Mouse (Mus musculus) neural tube, embryonic 12.5 days (tissue): ENCODE data around the gene Mgat4b. TPM values are rescaled to one million over a fixed set of nuclear protein-coding genes. Genes with fewer than 3 reads are reported as not detected.

Source experiments
- ATAC-seq: fragments of 200-750 bp; cut with Nextera tagmentation; 2 replicates; pipeline ENCODE4 v1.8.0; 2017; ENCODE audit warnings: low read depth, mild to moderate bottlenecking, moderate TSS enrichment, moderate library complexity; ENCODE audit not compliant: low FRiP score
- H3K27ac ChIP-seq: fragments of 300-500 bp; sonication (generic); 2 replicates; pipeline ENCODE4 v1.5.1; 2016
- H3K27me3 ChIP-seq: fragments of 300-500 bp; sonication (generic); replicated peaks from 2 replicates; pipeline ENCODE4 v1.6.1; 2016; ENCODE audit warnings: mild to moderate bottlenecking
- H3K36me3 ChIP-seq: fragments of 300-500 bp; sonication (generic); 2 replicates; pipeline ENCODE4 v1.6.1; 2016; ENCODE audit warnings: mild to moderate bottlenecking
- H3K4me1 ChIP-seq: fragments of 300-500 bp; sonication (generic); 2 replicates; pipeline ENCODE4 v1.6.1; 2016
- H3K4me2 ChIP-seq: fragments of 300-500 bp; sonication (generic); replicated peaks from 2 replicates; pipeline ENCODE4 v1.6.1; 2016; ENCODE audit warnings: mild to moderate bottlenecking
- H3K4me3 ChIP-seq: fragments of 300-500 bp; sonication (generic); 2 replicates; pipeline ENCODE4 v1.5.1; 2016
- H3K9ac ChIP-seq: fragments of 300-500 bp; sonication (generic); 2 replicates; pipeline ENCODE4 v1.6.1; 2016; ENCODE audit warnings: mild to moderate bottlenecking
- H3K9me3 ChIP-seq: fragments of 300-500 bp; sonication (generic); 2 replicates; pipeline ENCODE4 v1.6.1; 2016; ENCODE audit warnings: mild to moderate bottlenecking
- WGBS: fragments of 180-500 bp; shearing (Covaris S2); methylation state at CpG from one replicate; pipeline ENCODE4 v1.1.7; 2016; 5-methylcytosine and 5-hydroxymethylcytosine counted together
- polyA plus RNA-seq: library from polyadenylated mRNA; unstranded; fragments of >200 nt; fragmentation: Nextera tagmentation; extraction: Ambion mirVana; gene quantifications from 2 replicates; pipeline ENCODE4 v1.2.1, GENCODE M21; 2016

The Mgat4b gene
- polyA plus RNA-seq, 1 experiment from 2014 or later = 57.1 TPM

DNA sequence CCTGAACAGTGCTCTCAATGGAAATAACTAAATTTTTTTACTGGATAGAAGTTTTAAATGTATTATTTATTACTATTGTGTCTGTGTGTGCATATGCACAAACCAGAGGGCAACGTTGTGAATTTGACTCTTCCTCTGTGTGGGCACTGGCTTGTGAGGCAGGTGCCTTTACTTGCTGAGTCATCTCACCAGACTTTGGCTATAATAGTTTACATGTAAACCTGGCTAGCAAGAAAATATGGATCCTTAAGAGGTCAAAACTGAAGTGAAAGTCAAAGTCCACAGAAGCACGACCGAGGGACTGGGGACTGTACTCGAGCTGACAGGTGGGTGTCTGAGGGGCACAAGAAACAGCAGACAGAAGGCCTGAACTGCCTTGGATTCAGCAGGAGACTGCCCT is 28.0 kb upstream of the Mgat4b start:
- no peak for ATAC-seq
- H3K4me3 ChIP-seq = no peak overlapping the region
- 92% methylated on average over 4 of the region's 4 CpGs for WGBS
- H3K27ac ChIP-seq = no peak overlapping the region
- H3K9ac ChIP-seq = no peak overlapping the region
- peaks cover 33% of the 10 kb centered on the region for H3K36me3 ChIP-seq
- H3K27me3 ChIP-seq = no peaks in the 10 kb centered on the region
- H3K4me2 ChIP-seq = no peak overlapping the region
- no peaks in the 10 kb centered on the region for H3K9me3 ChIP-seq
- no peaks in the 10 kb centered on the region for H3K4me1 ChIP-seq

DNA sequence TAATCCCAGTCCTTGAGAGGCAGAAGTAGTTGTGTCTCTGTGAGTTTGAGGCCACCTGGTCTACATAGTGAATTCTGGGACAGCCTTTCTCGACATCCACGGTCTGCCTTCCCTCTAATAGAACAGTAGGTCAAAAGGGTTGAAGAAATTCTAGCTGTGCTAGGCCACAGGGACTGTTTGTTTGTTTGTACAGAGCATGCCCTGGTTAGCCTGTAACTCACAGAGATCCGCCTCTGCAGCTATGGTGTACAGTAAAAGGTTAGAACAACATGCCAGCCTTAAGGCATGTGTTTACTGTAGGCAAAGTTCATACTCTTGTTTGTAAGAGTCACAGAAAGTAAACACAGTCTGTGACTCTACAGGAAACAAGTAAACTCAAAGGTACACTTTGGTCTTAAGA is 25.9 kb upstream of the Mgat4b start:
- no peak overlapping the region for H3K9ac ChIP-seq
- H3K27me3 ChIP-seq = no peaks in the 10 kb centered on the region
- H3K4me1 ChIP-seq = no peaks in the 10 kb centered on the region
- H3K9me3 ChIP-seq = no peaks in the 10 kb centered on the region
- peaks cover 24% of the 10 kb centered on the region for H3K36me3 ChIP-seq
- H3K4me3 ChIP-seq = no peak overlapping the region
- no peak for ATAC-seq
- H3K27ac ChIP-seq = no peak overlapping the region
- WGBS = 86% methylated on average over 3 of the region's 3 CpGs
- no peak overlapping the region for H3K4me2 ChIP-seq

DNA sequence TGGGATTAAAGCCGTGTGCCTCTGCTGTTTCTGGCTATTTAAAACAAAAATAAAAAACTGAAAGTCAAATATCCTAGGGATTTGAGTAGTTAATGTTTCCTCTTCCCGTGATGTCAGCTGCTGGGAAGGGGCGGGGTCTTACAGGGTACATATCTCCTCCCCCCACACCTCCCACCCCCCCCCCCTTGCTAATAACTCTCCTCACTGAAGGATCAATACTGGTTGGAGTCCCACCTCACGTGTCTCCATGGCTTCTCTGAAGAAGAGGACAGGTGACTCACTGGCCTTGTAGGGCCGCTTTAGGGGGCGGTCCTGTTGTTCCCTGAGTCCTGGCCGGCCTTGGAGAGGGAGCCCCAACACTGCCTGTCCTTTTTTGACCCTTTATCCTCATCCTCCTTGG is 22.0 kb upstream of the Mgat4b start:
- H3K9ac ChIP-seq = no peak overlapping the region
- no peaks in the 10 kb centered on the region for H3K27me3 ChIP-seq
- H3K27ac ChIP-seq = no peak overlapping the region
- no peak overlapping the region for H3K4me3 ChIP-seq
- no peak overlapping the region for H3K4me2 ChIP-seq
- no peaks in the 10 kb centered on the region for H3K9me3 ChIP-seq
- peaks cover 4% of the 10 kb centered on the region for H3K36me3 ChIP-seq
- WGBS = 85% methylated on average over 7 of the region's 7 CpGs
- no peak for ATAC-seq
- no peaks in the 10 kb centered on the region for H3K4me1 ChIP-seq

DNA sequence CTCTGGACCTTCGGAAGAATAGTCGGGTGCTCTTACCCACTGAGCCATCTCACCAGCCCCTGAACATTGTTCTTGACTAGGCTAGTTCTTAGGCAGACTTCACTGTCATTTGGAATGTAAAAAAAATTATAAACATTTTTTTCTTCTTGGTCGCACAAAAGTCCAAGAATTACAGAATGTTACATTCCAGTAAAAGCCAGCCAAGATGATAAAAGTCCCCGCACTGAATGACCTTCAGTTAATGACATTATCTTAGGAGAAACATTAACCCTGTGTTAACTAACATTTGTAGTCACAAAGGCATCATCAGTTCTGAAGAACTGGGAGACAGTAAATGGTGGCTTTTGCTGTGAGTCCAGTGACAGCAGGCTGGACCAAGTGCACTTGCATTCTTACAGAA is 20.3 kb upstream of the Mgat4b start:
- ATAC-seq = no peak
- Histone ChIP-seq H3K4me3 (no peak overlapping the region), H3K27me3 (no peaks in the 10 kb centered on the region), H3K9me3 (no peaks in the 10 kb centered on the region), H3K36me3 (no peaks in the 10 kb centered on the region; the same call in none of the 2 replicates), H3K27ac (no peak overlapping the region), H3K4me1 (no peaks in the 10 kb centered on the region), H3K9ac (no peak overlapping the region), H3K4me2 (no peak overlapping the region)
- 89% methylated on average over 4 of the region's 4 CpGs for WGBS

DNA sequence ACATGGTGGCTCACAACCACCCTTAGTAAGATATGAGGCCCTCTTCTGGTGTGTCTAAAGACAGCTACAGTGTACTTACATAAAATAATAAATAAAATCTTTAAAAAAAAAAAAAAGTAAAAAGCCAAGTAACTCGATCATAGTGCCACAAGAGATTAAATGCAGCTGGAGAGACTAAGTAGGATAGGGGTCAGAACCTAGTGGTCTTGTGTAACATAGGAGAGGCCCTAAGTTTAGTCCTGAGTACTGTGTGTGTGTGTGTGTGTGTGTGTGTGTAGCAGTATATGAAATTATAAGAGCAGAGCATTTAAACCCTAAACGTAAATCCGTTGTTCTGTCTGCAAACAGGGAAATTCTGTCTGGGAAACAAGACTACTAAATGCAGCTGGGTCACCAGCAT is 18.4 kb upstream of the Mgat4b start:
- no peaks in the 10 kb centered on the region for H3K27me3 ChIP-seq
- no peak overlapping the region for H3K9ac ChIP-seq
- 93% methylated on average over 3 of the region's 3 CpGs for WGBS
- H3K36me3 ChIP-seq = peaks cover 7% of the 10 kb centered on the region
- no peaks in the 10 kb centered on the region for H3K9me3 ChIP-seq
- H3K27ac ChIP-seq = no peak overlapping the region
- ATAC-seq = no peak
- no peaks in the 10 kb centered on the region for H3K4me1 ChIP-seq
- no peak overlapping the region for H3K4me2 ChIP-seq
- no peak overlapping the region for H3K4me3 ChIP-seq

DNA sequence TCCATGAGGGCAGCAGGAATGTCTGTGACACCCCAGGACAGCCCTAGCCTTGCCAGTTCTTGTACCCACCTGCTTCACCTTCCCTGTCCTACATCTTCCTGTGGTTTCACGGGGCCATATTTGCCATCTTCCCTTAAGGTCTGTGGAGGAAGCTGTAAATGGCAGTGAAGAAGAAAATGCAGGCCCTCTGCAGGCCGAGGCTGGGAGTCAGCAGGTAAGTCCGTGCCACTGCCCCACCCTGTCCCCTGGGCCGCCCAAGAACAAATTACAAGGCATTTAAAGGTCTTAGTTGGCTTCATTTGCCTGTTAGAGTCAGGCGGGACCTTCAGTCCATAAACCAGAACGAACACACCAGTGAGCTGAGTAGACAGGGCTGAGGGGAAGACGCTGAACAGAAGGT is 16.6 kb upstream of the Mgat4b start:
- no peak overlapping the region for H3K9ac ChIP-seq

DNA sequence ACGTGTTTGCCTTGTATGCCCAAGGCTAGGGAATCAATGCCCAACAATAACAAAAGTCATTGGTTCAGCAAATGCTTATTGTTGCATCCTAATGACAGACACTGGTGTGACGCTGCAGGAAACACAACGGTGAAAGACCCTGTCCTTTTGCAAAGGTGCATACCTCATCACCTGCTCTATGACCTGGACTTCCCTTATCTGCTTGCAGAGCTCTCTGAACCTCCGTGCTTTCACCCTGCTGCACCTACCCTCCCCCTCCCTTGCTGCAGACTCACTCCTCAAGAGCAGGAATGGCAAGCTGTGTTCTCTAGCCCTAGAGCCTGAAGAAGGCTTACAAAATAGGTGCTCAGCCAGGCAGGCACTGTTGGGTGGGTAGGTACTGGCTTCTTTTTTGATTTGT is 15.9 kb upstream of the Mgat4b start:
- H3K4me1 ChIP-seq = no peaks in the 10 kb centered on the region
- H3K9me3 ChIP-seq = no peaks in the 10 kb centered on the region

More for the DNA sequence above, 16.6 kb upstream of the Mgat4b start:
- H3K27me3 ChIP-seq = no peaks in the 10 kb centered on the region
- no peak overlapping the region for H3K4me3 ChIP-seq
- H3K9me3 ChIP-seq = no peaks in the 10 kb centered on the region
- H3K4me1 ChIP-seq = no peaks in the 10 kb centered on the region
- 74% methylated on average over 7 of the region's 7 CpGs for WGBS
- H3K4me2 ChIP-seq = no peak overlapping the region
- no peak overlapping the region for H3K27ac ChIP-seq
- H3K36me3 ChIP-seq = peaks cover 21% of the 10 kb centered on the region
- ATAC-seq = no peak

DNA sequence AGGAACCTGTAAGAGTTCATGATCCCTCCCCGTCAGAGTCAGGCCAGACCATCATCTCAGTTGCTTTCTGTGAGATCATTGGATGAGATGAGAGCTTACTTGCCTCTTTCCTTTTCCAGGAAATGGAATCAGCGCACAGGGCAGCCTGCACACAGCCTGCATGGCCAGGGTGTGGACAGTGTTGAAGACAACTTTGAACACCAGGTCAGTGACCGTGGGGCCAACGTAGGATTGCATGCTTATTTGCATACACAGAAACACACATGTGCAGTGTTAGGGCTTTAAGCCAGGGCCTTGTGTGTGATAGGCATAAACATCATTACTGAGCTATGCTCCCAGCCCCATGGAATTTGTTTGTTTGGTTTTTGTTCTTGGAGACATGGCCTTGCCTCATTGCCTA is 13.2 kb upstream of the Mgat4b start:
- 93% methylated on average over 4 of the region's 4 CpGs for WGBS

More for the DNA sequence above, 15.9 kb upstream of the Mgat4b start:
- 85% methylated on average over 4 of the region's 4 CpGs for WGBS
- Histone ChIP-seq H3K4me3 (no peak overlapping the region), H3K27me3 (no peaks in the 10 kb centered on the region), H3K27ac (no peak overlapping the region), H3K36me3 (peaks cover 28% of the 10 kb centered on the region), H3K9ac (no peak overlapping the region; the same call in 1 of the 2 replicates), H3K4me2 (no peak overlapping the region)
- no peak for ATAC-seq

DNA sequence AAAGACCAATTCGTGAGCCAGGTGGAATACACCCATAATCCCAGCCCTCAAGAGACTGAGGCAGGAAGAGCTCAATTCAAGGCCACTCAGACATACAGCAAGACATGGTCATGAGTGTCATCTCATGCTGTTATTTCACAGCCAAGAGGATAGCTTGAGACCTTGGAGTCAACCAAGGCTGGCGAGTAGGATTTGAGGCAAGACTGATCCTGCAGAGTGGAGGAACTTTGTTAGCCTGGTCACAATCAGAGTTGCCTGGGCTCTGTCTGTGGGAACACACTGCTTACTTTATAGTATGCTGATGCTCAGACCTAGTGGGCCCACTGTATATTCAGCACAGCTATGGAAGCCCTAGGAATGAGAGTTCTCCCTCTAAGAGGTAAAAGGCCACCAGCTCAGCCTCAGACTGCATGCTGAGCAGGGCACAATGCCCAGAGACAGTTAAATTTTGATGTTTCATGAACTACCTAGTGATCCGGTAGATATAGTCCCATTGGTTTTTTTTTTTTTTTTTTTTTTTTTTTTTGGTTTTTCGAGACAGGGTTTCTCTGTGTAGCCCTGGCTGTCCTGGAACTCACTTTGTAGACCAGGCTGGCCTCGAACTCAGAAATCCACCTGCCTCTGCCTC is 12.4 kb upstream of the Mgat4b start:
- Histone ChIP-seq H3K4me2 (no peak overlapping the region), H3K4me3 (no peak overlapping the region), H3K9ac (no peak overlapping the region), H3K9me3 (no peaks in the 10 kb centered on the region), H3K4me1 (no peaks in the 10 kb centered on the region), H3K36me3 (peaks cover 64% of the 10 kb centered on the region), H3K27me3 (no peaks in the 10 kb centered on the region), H3K27ac (no peak overlapping the region)
- no peak for ATAC-seq
- 84% methylated on average over 4 of the region's 5 CpGs for WGBS

More for the DNA sequence above, 13.2 kb upstream of the Mgat4b start:
- Histone ChIP-seq H3K36me3 (peaks cover 55% of the 10 kb centered on the region), H3K9ac (no peak overlapping the region), H3K27ac (no peak overlapping the region), H3K4me1 (no peaks in the 10 kb centered on the region), H3K27me3 (no peaks in the 10 kb centered on the region), H3K4me2 (no peak overlapping the region), H3K4me3 (no peak overlapping the region), H3K9me3 (no peaks in the 10 kb centered on the region)
- ATAC-seq = no peak

DNA sequence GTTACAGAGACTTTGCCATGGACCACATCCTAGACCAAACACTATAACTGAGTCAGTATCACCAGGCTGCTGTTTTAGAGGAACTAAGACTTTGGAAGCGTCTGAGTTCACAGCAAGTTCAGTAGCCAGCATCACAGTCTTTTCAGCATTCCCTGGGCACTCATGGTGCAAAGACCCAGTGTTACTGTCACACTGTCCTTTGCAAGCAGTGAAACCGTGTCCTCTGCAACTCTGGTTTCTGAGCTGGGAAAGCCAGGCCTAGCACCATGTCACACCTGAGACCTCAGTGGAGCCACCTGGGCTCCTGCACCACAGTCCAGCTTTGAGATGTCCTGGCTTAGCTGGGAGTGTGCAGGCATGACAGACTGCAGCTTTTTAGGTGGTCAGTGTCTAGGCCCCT is 11.8 kb upstream of the Mgat4b start:
- Histone ChIP-seq H3K36me3 (peaks cover 67% of the 10 kb centered on the region), H3K9ac (no peak overlapping the region), H3K4me2 (no peak overlapping the region), H3K27me3 (no peaks in the 10 kb centered on the region), H3K4me1 (no peaks in the 10 kb centered on the region), H3K9me3 (no peaks in the 10 kb centered on the region), H3K4me3 (no peak overlapping the region), H3K27ac (no peak overlapping the region)
- ATAC-seq = no peak
- WGBS = 87% methylated on average over 2 of the region's 2 CpGs

DNA sequence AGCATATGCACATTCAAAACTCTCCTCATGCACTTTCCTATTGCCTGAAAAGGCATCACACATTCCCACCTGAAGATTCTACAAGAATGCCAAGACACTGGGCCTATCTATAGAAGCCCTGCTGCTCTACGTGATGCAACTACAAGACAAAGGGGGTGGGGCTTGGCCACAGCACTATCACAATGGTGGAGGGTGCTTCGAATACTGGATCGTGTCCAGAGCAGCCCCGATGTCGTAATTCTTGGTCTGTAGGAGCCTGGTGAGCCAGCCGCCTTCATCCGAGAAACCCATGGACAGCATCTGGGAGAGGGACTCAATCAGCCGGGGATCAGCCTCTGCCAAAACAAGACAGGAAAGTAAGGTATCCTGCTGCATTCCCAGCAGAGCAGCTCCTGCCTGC is 10.1 kb upstream of the Mgat4b start:
- no peaks in the 10 kb centered on the region for H3K4me1 ChIP-seq
- peaks cover 84% of the 10 kb centered on the region for H3K36me3 ChIP-seq
- H3K4me3 ChIP-seq = no peak overlapping the region
- H3K9me3 ChIP-seq = no peaks in the 10 kb centered on the region
- H3K9ac ChIP-seq = no peak overlapping the region
- H3K27ac ChIP-seq = no peak overlapping the region
- no peak overlapping the region for H3K4me2 ChIP-seq
- no peak for ATAC-seq
- 85% methylated on average over 8 of the region's 8 CpGs for WGBS
- no peaks in the 10 kb centered on the region for H3K27me3 ChIP-seq

DNA sequence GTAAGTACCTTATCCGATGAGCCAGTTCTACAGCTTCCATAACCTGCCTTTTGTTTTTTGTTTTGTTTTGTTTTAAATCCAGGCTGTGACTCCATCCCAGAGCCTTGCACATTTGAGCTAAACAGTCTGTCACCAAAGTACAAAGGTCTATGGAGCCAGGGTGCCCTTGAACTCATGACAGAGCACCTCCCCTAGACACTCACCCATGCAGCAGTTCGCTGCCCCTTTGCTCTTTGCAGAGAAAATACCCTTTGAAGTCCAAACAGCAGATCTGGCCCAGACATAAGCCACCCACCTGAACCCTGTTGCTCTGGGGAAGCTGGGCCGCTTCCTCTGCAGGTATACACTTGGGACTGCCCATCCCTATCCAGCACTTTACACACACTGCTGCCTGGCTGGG is 9.1 kb upstream of the Mgat4b start:
- Histone ChIP-seq H3K36me3 (peaks cover 89% of the 10 kb centered on the region), H3K27ac (no peak overlapping the region), H3K4me1 (no peaks in the 10 kb centered on the region), H3K9ac (no peak overlapping the region), H3K4me2 (no peak overlapping the region), H3K4me3 (no peak overlapping the region), H3K27me3 (no peaks in the 10 kb centered on the region), H3K9me3 (no peaks in the 10 kb centered on the region)
- ATAC-seq = no peak
- 94% methylated on average over 3 of the region's 3 CpGs for WGBS

DNA sequence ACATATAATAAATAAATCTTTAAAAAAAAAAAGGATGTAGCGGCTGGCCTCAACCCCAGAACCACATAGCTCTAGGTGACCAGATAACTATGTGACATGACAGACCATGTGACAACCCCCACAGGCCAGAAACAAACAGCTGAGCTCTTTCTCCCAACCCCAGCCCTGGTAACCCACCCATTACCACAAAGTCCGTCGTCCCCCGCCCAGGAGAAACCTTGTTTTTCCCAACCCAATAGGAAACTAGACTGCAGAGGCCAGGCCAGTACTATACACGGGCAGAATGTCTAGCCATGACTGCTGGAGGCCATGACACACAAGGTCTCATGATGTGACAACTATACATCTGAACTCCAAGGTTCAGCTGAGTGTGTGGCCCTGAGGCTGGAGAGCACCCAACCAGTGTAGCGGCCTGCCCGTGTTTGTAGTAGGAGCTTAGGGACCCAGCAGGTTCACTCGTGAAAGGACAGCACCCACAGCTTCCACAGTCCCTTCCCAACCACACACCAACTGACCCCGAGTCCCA is 7.3 kb upstream of the Mgat4b start:
- WGBS = 94% methylated on average over 9 of the region's 9 CpGs
- H3K27me3 ChIP-seq = no peaks in the 10 kb centered on the region
- H3K4me2 ChIP-seq = no peak overlapping the region
- no peak for ATAC-seq
- no peak overlapping the region for H3K27ac ChIP-seq
- no peaks in the 10 kb centered on the region for H3K9me3 ChIP-seq
- H3K9ac ChIP-seq = no peak overlapping the region
- no peaks in the 10 kb centered on the region for H3K4me1 ChIP-seq
- peaks cover 89% of the 10 kb centered on the region for H3K36me3 ChIP-seq
- no peak overlapping the region for H3K4me3 ChIP-seq
